Mouse (Mus musculus) midbrain, postnatal 0 days (tissue): ENCODE data around the gene Slc25a21. TPM values are rescaled to one million over a fixed set of nuclear protein-coding genes. Genes with fewer than 3 reads are reported as not detected.

Experiments
- ATAC-seq: fragments of 200-750 bp; cut with Nextera tagmentation; 2 replicates; pipeline ENCODE4 v1.8.0; 2017; ENCODE audit warnings: moderate number of reproducible peaks, mild to moderate bottlenecking, moderate TSS enrichment, moderate library complexity; ENCODE audit not compliant: low FRiP score
- DNase-seq: peaks from one replicate; pipeline ENCODE4 v3.0.0-alpha.2; 2015; ENCODE audit warnings: low spot score
- H3K27ac ChIP-seq: fragments of 300-500 bp; sonication (generic); 2 replicates; pipeline ENCODE4 v1.5.1; 2014; ENCODE audit warnings: low read depth, mild to moderate bottlenecking, low read length, mixed read lengths
- H3K27me3 ChIP-seq: fragments of 300-500 bp; sonication (generic); 2 replicates; pipeline ENCODE4 v1.6.1; 2014; ENCODE audit warnings: low read length, control low read depth, mixed read lengths; ENCODE audit not compliant: insufficient read depth
- H3K36me3 ChIP-seq: fragments of 300-500 bp; sonication (generic); 2 replicates; pipeline ENCODE4 v1.6.1; 2014; ENCODE audit warnings: low read length, control low read depth, mixed read lengths; ENCODE audit not compliant: insufficient read depth
- H3K4me1 ChIP-seq: fragments of 300-500 bp; sonication (generic); 2 replicates; pipeline ENCODE4 v1.6.1; 2014; ENCODE audit warnings: mild to moderate bottlenecking, control low read depth, antibody characterized with exemption, low read length, mixed read lengths; ENCODE audit not compliant: insufficient read depth
- H3K4me2 ChIP-seq: fragments of 300-500 bp; sonication (generic); 2 replicates; pipeline ENCODE4 v1.6.1; 2014; ENCODE audit warnings: low read depth, mild to moderate bottlenecking, low read length, mixed read lengths; ENCODE audit not compliant: poor library complexity, severe bottlenecking
- H3K4me3 ChIP-seq: fragments of 300-500 bp; sonication (generic); 2 replicates; pipeline ENCODE4 v1.5.1; 2014; ENCODE audit warnings: low read depth, mild to moderate bottlenecking, low read length, moderate library complexity
- H3K9ac ChIP-seq: fragments of 300-500 bp; sonication (generic); replicated peaks from 2 replicates; pipeline ENCODE4 v1.6.1; 2014; ENCODE audit warnings: mild to moderate bottlenecking, low read length, moderate library complexity, mixed read lengths; ENCODE audit not compliant: poor library complexity, severe bottlenecking
- H3K9me3 ChIP-seq: fragments of 300-500 bp; sonication (generic); 2 replicates; pipeline ENCODE4 v1.6.1; 2016; ENCODE audit warnings: low read length, control low read depth
- CTCF ChIP-seq: IDR thresholded peaks from 2 replicates; pipeline ENCODE4 v1.5.1; 2016; ENCODE audit warnings: antibody characterized with exemption, mild to moderate bottlenecking
- WGBS: fragments of 180-500 bp; shearing (Covaris S2); extraction: QIAGEN DNeasy Blood & Tissue Kit; methylation state at CpG from one replicate; pipeline ENCODE4 v1.1.7; 2014; 5-methylcytosine and 5-hydroxymethylcytosine counted together
- polyA plus RNA-seq: library from polyadenylated mRNA; unstranded; fragments of >200 nt; fragmentation: Nextera tagmentation; extraction: Ambion mirVana; gene quantifications from 2 replicates; pipeline ENCODE4 v1.2.1, GENCODE M21; 2015
- total RNA-seq: library from RNA; depleted of rRNA; stranded (reverse); fragments of >200 nt; gene quantifications from 2 replicates; pipeline ENCODE4 v1.2.3, GENCODE M21; 2014

The Slc25a21 gene
- total and polyA plus RNA-seq, 2 experiments from 2014 or later = 0.11 TPM; not detected in 1

- Histone ChIP-seq H3K27me3 (no peaks in the 10 kb centered on the region), H3K4me1 (0 out of 2 replicates have a peak, but pooled peaks cover 3% of the 10 kb centered on the region), H3K36me3 (no peaks in the 10 kb centered on the region), H3K27ac (no peak overlapping the region), H3K4me3 (no peak overlapping the region), H3K9ac (no peak overlapping the region), H3K9me3 (no peaks in the 10 kb centered on the region), H3K4me2 (no peak overlapping the region)
- WGBS = 74% methylated on average over 6 of the region's 6 CpGs
- DNase-seq (peak; percentile 19), ATAC-seq (no peak)
- no peak for TF ChIP-seq CTCF
These were observed 306.2 kb downstream of the Slc25a21 start for GRCm38 (mm10) chr12:56890891-56891726.

GRCm38 (mm10) chr12:56877796-56878195 is 319.5 kb downstream of the Slc25a21 start:
- ATAC-seq = no peak

GRCm38 (mm10) chr12:56876549-56876948 is 320.7 kb downstream of the Slc25a21 start:
- Histone ChIP-seq H3K9ac (no peak overlapping the region), H3K27me3 (no peaks in the 10 kb centered on the region), H3K4me1 (no peaks in the 10 kb centered on the region), H3K4me3 (no peak overlapping the region), H3K4me2 (0 out of 2 replicates have a peak overlapping the region, but pooled peaks have one; percentile 1), H3K9me3 (no peaks in the 10 kb centered on the region), H3K36me3 (no peaks in the 10 kb centered on the region), H3K27ac (no peak overlapping the region)
- WGBS = 19% methylated on average over 7 of the region's 7 CpGs
- no peak for TF ChIP-seq CTCF
- no peak for ATAC-seq
- no peak for DNase-seq

More at GRCm38 (mm10) chr12:56877796-56878195, 319.5 kb downstream of the Slc25a21 start:
- DNase-seq = no peak
- Histone ChIP-seq H3K9me3 (no peaks in the 10 kb centered on the region; the same call in 1 of the 2 replicates), H3K36me3 (no peaks in the 10 kb centered on the region), H3K4me3 (no peak overlapping the region), H3K27ac (no peak overlapping the region), H3K9ac (no peak overlapping the region), H3K27me3 (no peaks in the 10 kb centered on the region), H3K4me2 (no peak overlapping the region), H3K4me1 (no peaks in the 10 kb centered on the region)
- 34% methylated on average over 3 of the region's 3 CpGs for WGBS
- TF ChIP-seq CTCF = no peak

- no peak overlapping the region for H3K9ac ChIP-seq
- no peaks in the 10 kb centered on the region for H3K9me3 ChIP-seq
- H3K4me1 ChIP-seq = no peaks in the 10 kb centered on the region
- DNase-seq (no peak), ATAC-seq (no peak)
- no peaks in the 10 kb centered on the region for H3K36me3 ChIP-seq
- no peak overlapping the region for H3K4me3 ChIP-seq
- H3K27me3 ChIP-seq = no peaks in the 10 kb centered on the region
- no peak overlapping the region for H3K27ac ChIP-seq
- no peak for TF ChIP-seq CTCF
- H3K4me2 ChIP-seq = no peak overlapping the region
These were observed 324.1 kb downstream of the Slc25a21 start for GRCm38 (mm10) chr12:56873204-56873603.

- DNase-seq = no peak
- ATAC-seq = no peak
- Histone ChIP-seq H3K9me3 (no peaks in the 10 kb centered on the region), H3K27ac (no peak overlapping the region), H3K4me1 (no peaks in the 10 kb centered on the region), H3K27me3 (no peaks in the 10 kb centered on the region), H3K4me3 (no peak overlapping the region), H3K9ac (no peak overlapping the region), H3K4me2 (no peak overlapping the region), H3K36me3 (no peaks in the 10 kb centered on the region)
- 88% methylated on average over 3 of the region's 3 CpGs for WGBS
- TF ChIP-seq CTCF = no peak
These were observed 326.7 kb downstream of the Slc25a21 start for GRCm38 (mm10) chr12:56870569-56870968.

- H3K27me3 ChIP-seq = no peaks in the 10 kb centered on the region
- no peak overlapping the region for H3K9ac ChIP-seq
- no peaks in the 10 kb centered on the region for H3K4me1 ChIP-seq
- H3K4me2 ChIP-seq = no peak overlapping the region
- 70% methylated on average over 4 of the region's 4 CpGs for WGBS
- H3K9me3 ChIP-seq = no peaks in the 10 kb centered on the region
- H3K4me3 ChIP-seq = no peak overlapping the region
- no peaks in the 10 kb centered on the region for H3K36me3 ChIP-seq
- DNase-seq (no peak), ATAC-seq (no peak)
- no peak for TF ChIP-seq CTCF
- no peak overlapping the region for H3K27ac ChIP-seq
These were observed 333.3 kb downstream of the Slc25a21 start for GRCm38 (mm10) chr12:56863873-56864562.
